Mouse (Mus musculus): Measurements from ENCODE around the gene Rreb1.

Gene Rreb1

GRCm38 (mm10) chr13:37855221-37855757 lies 77.1 kb downstream of the Rreb1 start:
- no peak for DNase-seq

GRCm38 (mm10) chr13:37855765-37856164 lies 77.6 kb downstream of the Rreb1 start:
- no peak for DNase-seq

- DNase-seq, result no peak
Measured at GRCm38 (mm10) chr13:37856537-37856936, 78.3 kb downstream of the Rreb1 start.

GRCm38 (mm10) chr13:37857284-37858065 lies 79.3 kb downstream of the Rreb1 start:
- DNase-seq, result peak; percentile 95 to 96

- DNase-seq, result peak in 1 of 2 experiments; percentile 43
Measured at GRCm38 (mm10) chr13:37858066-37858501, 79.9 kb downstream of the Rreb1 start.

- DNase-seq, result no peak
Measured at GRCm38 (mm10) chr13:37858508-37858907, 80.3 kb downstream of the Rreb1 start.

GRCm38 (mm10) chr13:37859782-37860181 lies 81.6 kb downstream of the Rreb1 start:
- DNase-seq, result no peak

GRCm38 (mm10) chr13:37860204-37860603 lies 82.0 kb downstream of the Rreb1 start:
- DNase-seq, result no peak

GRCm38 (mm10) chr13:37860789-37861188 lies 82.6 kb downstream of the Rreb1 start:
- DNase-seq, result no peak

- DNase-seq, result no peak
Measured at GRCm38 (mm10) chr13:37862492-37862891, 84.3 kb downstream of the Rreb1 start.

GRCm38 (mm10) chr13:37863643-37864042 lies 85.4 kb downstream of the Rreb1 start:
- DNase-seq, result no peak

- no peak for DNase-seq
Measured at GRCm38 (mm10) chr13:37864697-37865096, 86.5 kb downstream of the Rreb1 start.

- DNase-seq, result no peak
Measured at GRCm38 (mm10) chr13:37866296-37866695, 88.1 kb downstream of the Rreb1 start.

- no peak for DNase-seq
Measured at GRCm38 (mm10) chr13:37866846-37867245, 88.6 kb downstream of the Rreb1 start.

GRCm38 (mm10) chr13:37870118-37870908 lies 92.1 kb downstream of the Rreb1 start:
- DNase-seq, result no peak

- no peak for DNase-seq
Measured at GRCm38 (mm10) chr13:37872142-37872835, 94.1 kb downstream of the Rreb1 start.

GRCm38 (mm10) chr13:37873125-37873891 lies 95.1 kb downstream of the Rreb1 start:
- no peak for DNase-seq

GRCm38 (mm10) chr13:37875919-37876318 lies 97.7 kb downstream of the Rreb1 start:
- no peak for DNase-seq

GRCm38 (mm10) chr13:37876366-37876765 lies 98.2 kb downstream of the Rreb1 start:
- DNase-seq, result no peak

- no peak for DNase-seq
Measured at GRCm38 (mm10) chr13:37876836-37877235, 98.6 kb downstream of the Rreb1 start.

GRCm38 (mm10) chr13:37877241-37877640 lies 99.0 kb downstream of the Rreb1 start:
- no peak for DNase-seq

- no peak for DNase-seq
Measured at GRCm38 (mm10) chr13:37878918-37879331, 100.7 kb downstream of the Rreb1 start.

All from cerebellum, postnatal 14 days (tissue).